Mouse (Mus musculus) left cerebral cortex, postnatal 14 days (tissue): ENCODE results near the gene Olfr147. TPM values are rescaled to one million over a fixed set of nuclear protein-coding genes. Genes with fewer than 3 reads are reported as not detected.
"Not testable (repeated sequence)": the region's sequence is repeated elsewhere in the genome, so short reads cannot be mapped to it uniquely, and the experiment has no call there.

ENCODE experiments used
- DNase-seq, 2 experiments: peaks; one replicate each; pipeline ENCODE4 v3.0.0; 2021 to 2022; ENCODE audit warnings: low spot score in 2 of 2, mixed read lengths in 1 of 2
- intact Hi-C: fragments of 180-260 bp; cut with DNase I; formaldehyde crosslinking; loops from one replicate; pipeline ENCODE4 v1.15.1; 2025
- long read RNA-seq, 2 experiments: library from polyadenylated mRNA; stranded (forward); transcript quantifications; one replicate each; pipeline ENCODE4 v2.0.0; 2021
- total RNA-seq, 2 experiments: library from RNA; stranded (reverse); gene quantifications; 2 replicates each; pipeline ENCODE4 v1.2.3; 2021

The Olfr147 gene
- not detected for total RNA-seq
- long read RNA-seq, experiment 1 = 0 reads
- long read RNA-seq, experiment 2 = 0 reads

DNA sequence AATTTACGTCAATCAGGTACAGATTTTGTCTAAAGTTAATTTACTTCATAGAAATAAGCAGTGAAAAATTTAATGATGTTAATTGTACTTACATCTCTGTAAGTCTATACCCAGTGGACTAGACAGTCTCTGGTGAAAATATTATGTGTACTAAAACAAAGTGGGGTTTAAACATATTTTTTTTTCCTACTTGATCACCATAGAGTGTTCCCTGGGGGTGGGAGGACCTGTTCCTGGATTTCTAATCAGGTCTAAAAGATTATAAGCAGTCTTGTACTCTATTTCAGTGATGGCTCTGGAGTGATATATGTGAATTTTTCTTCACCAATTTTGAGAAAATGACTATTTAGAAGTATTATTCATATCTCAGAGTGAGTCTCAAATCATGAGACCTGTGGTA is at the start of gene Olfr147:
TSS of gene Olfr147 (plus strand) at position 301 of the 400 bp plus-strand sequence.
- intact Hi-C loops = no loop called here
- DNase-seq = no peak

DNA sequence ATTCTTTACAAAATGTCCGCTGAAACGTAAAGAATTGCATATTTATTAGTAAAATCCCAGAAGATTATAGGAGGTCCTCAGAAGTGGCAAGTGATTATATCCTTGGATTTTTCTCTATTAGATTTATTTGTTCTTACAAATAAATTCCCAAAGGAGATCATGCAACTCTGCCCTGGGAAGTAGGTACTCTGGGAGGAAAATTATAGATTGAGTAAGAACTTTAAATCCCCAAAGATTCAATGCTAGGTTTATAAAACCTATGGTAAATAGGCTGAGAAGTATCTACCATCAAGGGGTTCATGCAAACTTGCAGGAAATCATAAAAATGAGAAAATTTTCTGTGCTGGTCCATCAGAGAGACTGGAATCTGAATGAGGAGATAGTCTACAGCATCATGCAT is 34.9 kb upstream of the Olfr147 start, which contains the start of gene Olfr250:
TSS of gene Olfr250 (plus strand) at position 301 of the 400 bp plus-strand sequence.
- DNase-seq = no peak

DNA sequence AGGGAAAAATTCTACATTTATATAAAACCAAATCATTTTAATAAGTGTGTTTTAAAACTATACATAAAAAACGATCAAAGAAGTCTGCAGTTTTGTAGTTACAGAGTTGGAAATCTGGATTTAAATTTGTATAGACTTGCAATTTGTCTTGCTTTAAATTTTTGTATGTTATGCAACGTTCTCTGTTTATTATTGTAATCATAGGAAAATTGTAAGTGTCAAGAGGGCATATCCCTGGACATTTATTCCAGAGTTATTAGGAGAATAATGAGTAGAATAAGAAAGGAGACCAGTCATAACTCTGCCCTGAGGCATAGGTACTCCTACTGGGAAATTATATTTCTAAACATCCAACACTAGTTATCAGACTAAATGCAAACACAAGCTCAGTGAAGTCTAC is 24.7 kb upstream of the Olfr147 start, which contains the start of gene Olfr251:
TSS of gene Olfr251 (plus strand) at position 301 of the 400 bp plus-strand sequence.
- no peak for DNase-seq

More for the DNA sequence above, 34.9 kb upstream of the Olfr147 start, which contains the start of gene Olfr250:
- intact Hi-C loops = no loop called here

DNA sequence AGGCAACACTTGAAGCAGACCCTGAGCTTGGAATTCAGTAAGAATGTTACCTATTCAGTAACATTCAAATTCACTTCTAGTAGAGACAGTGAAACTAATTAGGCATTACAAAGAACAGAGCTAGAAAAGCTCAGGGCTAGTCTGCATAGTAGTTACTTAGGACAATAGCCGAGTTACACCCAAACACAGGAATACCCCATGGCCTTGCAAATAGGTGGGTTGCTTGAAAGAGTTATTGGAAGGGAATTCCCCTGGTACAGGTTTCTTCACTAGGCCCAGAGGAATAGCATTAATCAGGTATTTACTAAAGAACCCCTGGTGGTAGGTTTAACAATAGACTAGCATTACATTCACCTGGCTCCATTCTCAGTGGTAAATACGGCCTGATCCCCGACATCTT is 6.0 kb downstream of the Olfr147 start:
- DNase-seq, intact Hi-C loops: not testable (repeated sequence)

More for the DNA sequence above, 24.7 kb upstream of the Olfr147 start, which contains the start of gene Olfr251:
- intact Hi-C loops = no loop called here

DNA sequence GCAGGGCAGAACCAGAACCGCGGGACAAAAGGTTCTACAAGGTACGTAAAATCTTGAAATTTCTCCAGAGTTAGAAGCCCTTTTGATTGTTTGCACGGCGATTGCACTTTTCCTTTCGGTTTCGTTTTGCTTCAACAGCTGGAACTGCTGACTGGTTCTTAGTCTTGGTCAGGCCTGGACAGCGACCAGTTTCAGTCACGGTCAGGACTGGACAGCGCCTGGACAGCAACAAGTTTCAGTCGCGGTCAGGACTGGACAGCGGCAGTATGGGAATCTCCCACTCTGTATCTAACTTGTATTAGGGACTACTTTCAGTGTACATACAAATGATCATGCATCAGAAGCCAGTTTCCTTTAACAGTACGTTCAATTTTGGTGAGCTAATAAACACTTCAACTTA is 12.0 kb downstream of the Olfr147 start:
- intact Hi-C loops, DNase-seq: not testable (repeated sequence)

DNA sequence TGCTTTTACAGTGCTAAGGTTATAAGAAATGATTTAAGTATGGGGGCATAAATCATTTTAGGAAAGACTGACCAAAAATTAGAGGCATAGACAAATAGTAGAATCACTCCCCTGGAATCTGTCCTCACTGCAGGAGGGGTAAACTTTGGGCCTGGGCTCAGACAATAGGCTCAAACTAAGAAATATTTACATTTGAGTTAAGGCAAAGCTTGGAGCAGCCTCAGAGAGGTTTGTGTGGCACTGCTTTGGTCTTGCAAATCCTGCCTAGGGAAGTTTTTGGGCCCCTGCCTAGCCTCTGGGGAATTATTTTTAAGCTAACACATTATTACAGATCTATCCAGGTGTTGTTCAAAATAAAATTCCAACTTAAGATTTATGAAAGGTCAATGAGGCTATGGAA is 22.3 kb downstream of the Olfr147 start:
- intact Hi-C loops = no loop called here
- DNase-seq = no peak

DNA sequence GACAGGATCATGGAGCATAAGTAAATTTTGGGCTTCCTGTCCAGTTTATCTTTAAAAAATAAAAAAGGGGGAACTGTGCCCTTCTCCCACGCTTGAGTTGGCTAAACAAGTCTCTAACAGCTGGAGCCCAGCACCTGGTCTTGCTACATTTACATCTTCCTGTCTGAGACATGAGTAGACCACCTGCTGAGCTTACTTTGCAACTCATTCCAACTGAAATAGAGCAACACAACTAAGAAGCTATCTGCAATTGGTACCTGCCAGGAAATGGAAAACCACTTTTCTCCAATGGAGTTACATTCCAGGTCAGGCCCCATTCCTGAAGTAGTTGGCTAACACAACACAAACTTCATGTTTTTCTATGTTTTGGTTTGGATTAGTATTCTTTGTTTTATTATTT is 25.5 kb downstream of the Olfr147 start:
- intact Hi-C loops = no loop called here
- DNase-seq = no peak

DNA sequence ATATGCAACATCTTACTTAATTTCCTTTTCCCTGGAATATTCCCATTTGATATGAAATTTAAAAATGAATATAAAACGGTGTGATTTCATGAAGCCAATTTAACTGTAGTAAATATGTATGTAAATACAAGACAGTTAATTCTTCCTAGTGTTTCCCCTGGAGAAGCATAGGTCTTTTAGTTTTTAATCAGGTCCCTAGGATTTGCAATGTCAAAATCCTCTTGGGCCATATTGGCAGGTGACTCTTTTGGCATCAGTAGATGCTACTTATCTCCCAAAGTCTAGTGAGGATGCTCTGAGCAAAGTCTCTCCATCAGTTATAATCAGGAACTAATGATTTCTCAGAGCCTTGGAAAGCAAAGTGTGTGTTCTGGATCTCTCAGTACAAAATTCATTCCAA is 27.7 kb downstream of the Olfr147 start, which contains the start of gene Olfr901:
TSS of gene Olfr901 (plus strand) at position 301 of the 400 bp plus-strand sequence.
- intact Hi-C loops = no loop called here
- no peak for DNase-seq

DNA sequence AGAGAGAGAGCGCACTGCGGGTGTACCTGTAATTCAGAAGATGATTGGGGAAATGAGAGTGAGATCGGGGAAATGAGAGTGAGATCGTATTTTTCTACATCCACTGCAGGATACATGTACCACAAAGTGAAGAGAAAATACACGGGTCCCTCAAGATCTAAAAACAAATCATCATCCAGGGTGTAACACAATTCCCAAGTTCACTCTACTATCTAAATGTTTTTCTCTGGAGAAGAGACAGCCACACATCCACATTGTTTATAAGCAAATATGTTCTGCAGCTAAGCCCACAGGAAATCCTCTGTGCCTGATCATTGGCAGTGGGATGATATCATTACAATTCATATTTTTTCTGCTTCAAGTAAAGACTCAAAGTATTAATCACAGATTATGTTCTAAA is 45.9 kb downstream of the Olfr147 start, which contains the start of gene Olfr902:
TSS of gene Olfr902 (plus strand) at position 301 of the 400 bp plus-strand sequence.
- no peak for DNase-seq
- intact Hi-C loops = no loop called here

Other genes with a start within 250 kb of the Olfr147 start
- not detected for gene Olfr891, start 220.9 kb upstream of the Olfr147 start, total RNA-seq
- not detected for gene Olfr893, start 193.3 kb upstream of the Olfr147 start, total RNA-seq
- gene Olfr894, start 183.6 kb upstream of the Olfr147 start, total RNA-seq = not detected
- gene Olfr143, start 148.9 kb upstream of the Olfr147 start, total RNA-seq = not detected
- not detected for gene Olfr895, start 133.8 kb upstream of the Olfr147 start, total RNA-seq
- not detected for gene Olfr896-ps1, start 110.6 kb upstream of the Olfr147 start, total RNA-seq
- gene Olfr25, start 72.6 kb upstream of the Olfr147 start, total RNA-seq = under 1 TPM in 1 of 2 experiments, not detected in 1; 0.04 TPM
- gene Olfr898, start 53.3 kb upstream of the Olfr147 start, total RNA-seq = not detected
- not detected for gene Olfr250, start 34.8 kb upstream of the Olfr147 start, total RNA-seq
- not detected for gene Olfr251, start 24.6 kb upstream of the Olfr147 start, total RNA-seq
- not detected for gene Olfr901, start 27.8 kb downstream of the Olfr147 start, total RNA-seq
- gene Olfr902, start 46.0 kb downstream of the Olfr147 start, total RNA-seq = not detected
- gene Olfr904, start 61.4 kb downstream of the Olfr147 start, total RNA-seq = not detected
- gene Olfr905, start 69.4 kb downstream of the Olfr147 start, total RNA-seq = not detected
- gene Olfr906, start 85.4 kb downstream of the Olfr147 start, total RNA-seq = not detected
- not detected for gene Olfr907, start 94.1 kb downstream of the Olfr147 start, total RNA-seq
- gene Olfr911-ps1, start 119.9 kb downstream of the Olfr147 start, total RNA-seq = not detected
- not detected for gene Olfr910, start 136.2 kb downstream of the Olfr147 start, total RNA-seq
- not detected for gene Olfr912, start 178.5 kb downstream of the Olfr147 start, total RNA-seq
- gene Olfr913, start 191.1 kb downstream of the Olfr147 start, total RNA-seq = not detected
- not detected for gene Olfr914, start 203.4 kb downstream of the Olfr147 start, total RNA-seq